Comparison of ENCODE assay signal across 8 mouse cellular contexts in genomic region chr14:14632471-14632870, GRCm38 (mm10).
DNase-seq lines count a peak whose midpoint lies in the region; TF ChIP-seq lines count a peak whose summit lies in the region.

No protein-coding gene starts in this region.

- H3K4me1 ChIP-seq in bone marrow, adult 2 months (ENCODE audit: control insufficient read depth, insufficient read depth, low read length): no peaks in the 10 kb centered on the region

- H3K27ac ChIP-seq in bone marrow, adult 2 months (ENCODE audit: control insufficient read depth, insufficient read depth, low read depth, low read length, poor library complexity): no peak overlapping the region
- H3K27ac ChIP-seq in gastrocnemius, adult 2 months: peak overlapping the region; percentile 78

- peak overlapping the region; percentile 17 for H3K4me3 ChIP-seq in bone marrow, adult 2 months (replicated peaks; ENCODE audit: control insufficient read depth, low read depth, low read length)
- peak overlapping the region; percentile 70 for H3K4me3 ChIP-seq in gastrocnemius, adult 2 months

- intact Hi-C loops in heart, postnatal 25 days (cut with DNase I): loop anchor here (10.0 kb wide), 1 partner anchor 288 kb away; the partner anchor contains the start of gene Il3ra
- intact Hi-C loops in gastrocnemius, adult 2 months (cut with DNase I): no loop called here

- peak; percentile 94 for DNase-seq in heart, adult 11 months
- DNase-seq in heart, postnatal 25 days (ENCODE audit: low spot score): no peak
- DNase-seq in gastrocnemius, adult 2 months: peak; percentile 24
- peak; percentile 33 for DNase-seq in hindlimb bud, embryonic 11.5 days (ENCODE audit: extremely low spot score, low read depth, low spot score)
- peak; percentile 25 for DNase-seq in lung, postnatal 10 days
- DNase-seq in right cerebral cortex, postnatal 10 days (ENCODE audit: low spot score in 2 of 2): peak; percentile 25 to 29
- DNase-seq in layer of hippocampus, postnatal 36 days: no peak

- TF ChIP-seq POLR2A in bone marrow, adult 2 months (IDR thresholded peaks at IDR 0.05; ENCODE audit: borderline replicate concordance, control insufficient read depth, low read depth, low read length): no peak

- WGBS in bone marrow, adult 2 months: 3% methylated on average over 15 of the region's 15 CpGs

- TF ChIP-seq CTCF in bone marrow, adult 2 months (IDR thresholded peaks at IDR 0.05; ENCODE audit: control insufficient read depth, insufficient read depth, low read length): no peak
- TF ChIP-seq CTCF in gastrocnemius, adult 2 months (IDR thresholded peaks at IDR 0.05): no peak

Comparison
In these comparisons a context has a peak if more than half of its experiments do, and no peak if none do; other contexts are left out.
1. DNase-seq: peak in heart, adult 11 months (single experiment), gastrocnemius, adult 2 months (single experiment), hindlimb bud, embryonic 11.5 days (single experiment), lung, postnatal 10 days (single experiment) and right cerebral cortex, postnatal 10 days (2 of 2); none in heart, postnatal 25 days (single experiment) and layer of hippocampus, postnatal 36 days (0 of 2).